Mouse (Mus musculus) midbrain, postnatal 0 days (tissue): ENCODE data around the gene Txndc11. TPM values are rescaled to one million over a fixed set of nuclear protein-coding genes. Genes with fewer than 3 reads are reported as not detected.
A peak's percentile ranks its signal among the peaks of the same experiment; 100 is the strongest.

ENCODE experiments used
- ATAC-seq: fragments of 200-750 bp; cut with Nextera tagmentation; 2 replicates; pipeline ENCODE4 v1.8.0; 2017; ENCODE audit warnings: moderate number of reproducible peaks, mild to moderate bottlenecking, moderate TSS enrichment, moderate library complexity; ENCODE audit not compliant: low FRiP score
- DNase-seq: peaks from one replicate; pipeline ENCODE4 v3.0.0-alpha.2; 2015; ENCODE audit warnings: low spot score
- H3K27ac ChIP-seq: fragments of 300-500 bp; sonication (generic); 2 replicates; pipeline ENCODE4 v1.5.1; 2014; ENCODE audit warnings: low read depth, mild to moderate bottlenecking, low read length, mixed read lengths
- H3K27me3 ChIP-seq: fragments of 300-500 bp; sonication (generic); 2 replicates; pipeline ENCODE4 v1.6.1; 2014; ENCODE audit warnings: low read length, control low read depth, mixed read lengths; ENCODE audit not compliant: insufficient read depth
- H3K36me3 ChIP-seq: fragments of 300-500 bp; sonication (generic); 2 replicates; pipeline ENCODE4 v1.6.1; 2014; ENCODE audit warnings: low read length, control low read depth, mixed read lengths; ENCODE audit not compliant: insufficient read depth
- H3K4me1 ChIP-seq: fragments of 300-500 bp; sonication (generic); 2 replicates; pipeline ENCODE4 v1.6.1; 2014; ENCODE audit warnings: mild to moderate bottlenecking, control low read depth, antibody characterized with exemption, low read length, mixed read lengths; ENCODE audit not compliant: insufficient read depth
- H3K4me2 ChIP-seq: fragments of 300-500 bp; sonication (generic); 2 replicates; pipeline ENCODE4 v1.6.1; 2014; ENCODE audit warnings: low read depth, mild to moderate bottlenecking, low read length, mixed read lengths; ENCODE audit not compliant: poor library complexity, severe bottlenecking
- H3K4me3 ChIP-seq: fragments of 300-500 bp; sonication (generic); 2 replicates; pipeline ENCODE4 v1.5.1; 2014; ENCODE audit warnings: low read depth, mild to moderate bottlenecking, low read length, moderate library complexity
- H3K9ac ChIP-seq: fragments of 300-500 bp; sonication (generic); replicated peaks from 2 replicates; pipeline ENCODE4 v1.6.1; 2014; ENCODE audit warnings: mild to moderate bottlenecking, low read length, moderate library complexity, mixed read lengths; ENCODE audit not compliant: poor library complexity, severe bottlenecking
- H3K9me3 ChIP-seq: fragments of 300-500 bp; sonication (generic); 2 replicates; pipeline ENCODE4 v1.6.1; 2016; ENCODE audit warnings: low read length, control low read depth
- CTCF ChIP-seq: IDR thresholded peaks from 2 replicates; pipeline ENCODE4 v1.5.1; 2016; ENCODE audit warnings: antibody characterized with exemption, mild to moderate bottlenecking
- WGBS: fragments of 180-500 bp; shearing (Covaris S2); extraction: QIAGEN DNeasy Blood & Tissue Kit; methylation state at CpG from one replicate; pipeline ENCODE4 v1.1.7; 2014; 5-methylcytosine and 5-hydroxymethylcytosine counted together
- polyA plus RNA-seq: library from polyadenylated mRNA; unstranded; fragments of >200 nt; fragmentation: Nextera tagmentation; extraction: Ambion mirVana; gene quantifications from 2 replicates; pipeline ENCODE4 v1.2.1, GENCODE M21; 2015
- total RNA-seq: library from RNA; depleted of rRNA; stranded (reverse); fragments of >200 nt; gene quantifications from 2 replicates; pipeline ENCODE4 v1.2.3, GENCODE M21; 2014

Txndc11 gene
- total and polyA plus RNA-seq, 2 experiments from 2014 or later: 30.5 to 48.4 TPM

- no peaks in the 10 kb centered on the region for H3K27me3 ChIP-seq
- no peaks in the 10 kb centered on the region for H3K4me1 ChIP-seq
- H3K9ac ChIP-seq: no peak overlapping the region
- ATAC-seq (no peak), DNase-seq (no peak)
- no peak overlapping the region for H3K27ac ChIP-seq
- WGBS: 92% methylated on average over 2 of the region's 2 CpGs
- H3K4me3 ChIP-seq: no peak overlapping the region
- H3K36me3 ChIP-seq: peaks cover 24% of the 10 kb centered on the region
- no peaks in the 10 kb centered on the region for H3K9me3 ChIP-seq
- no peak overlapping the region for H3K4me2 ChIP-seq
- no peak for TF ChIP-seq CTCF
Observed at GRCm38 (mm10) chr16:11125371-11125770, 9.1 kb downstream of the Txndc11 start.

GRCm38 (mm10) chr16:11124110-11124509 lies 10.3 kb downstream of the Txndc11 start:
- Histone ChIP-seq H3K4me3 (no peak overlapping the region), H3K9ac (no peak overlapping the region), H3K9me3 (no peaks in the 10 kb centered on the region), H3K27me3 (no peaks in the 10 kb centered on the region), H3K4me2 (no peak overlapping the region), H3K27ac (no peak overlapping the region), H3K4me1 (no peaks in the 10 kb centered on the region), H3K36me3 (peaks cover 30% of the 10 kb centered on the region)
- DNase-seq (no peak), ATAC-seq (no peak)
- 97% methylated on average over 1 of the region's 1 CpGs for WGBS
- no peak for TF ChIP-seq CTCF

GRCm38 (mm10) chr16:11122625-11123024 lies 11.8 kb downstream of the Txndc11 start:
- TF ChIP-seq CTCF: no peak
- Histone ChIP-seq H3K9me3 (no peaks in the 10 kb centered on the region), H3K4me1 (no peaks in the 10 kb centered on the region), H3K4me3 (no peak overlapping the region), H3K36me3 (peaks cover 25% of the 10 kb centered on the region), H3K27ac (no peak overlapping the region), H3K27me3 (no peaks in the 10 kb centered on the region), H3K9ac (no peak overlapping the region), H3K4me2 (no peak overlapping the region)
- 89% methylated on average over 2 of the region's 2 CpGs for WGBS
- DNase-seq (no peak), ATAC-seq (no peak)

DNA sequence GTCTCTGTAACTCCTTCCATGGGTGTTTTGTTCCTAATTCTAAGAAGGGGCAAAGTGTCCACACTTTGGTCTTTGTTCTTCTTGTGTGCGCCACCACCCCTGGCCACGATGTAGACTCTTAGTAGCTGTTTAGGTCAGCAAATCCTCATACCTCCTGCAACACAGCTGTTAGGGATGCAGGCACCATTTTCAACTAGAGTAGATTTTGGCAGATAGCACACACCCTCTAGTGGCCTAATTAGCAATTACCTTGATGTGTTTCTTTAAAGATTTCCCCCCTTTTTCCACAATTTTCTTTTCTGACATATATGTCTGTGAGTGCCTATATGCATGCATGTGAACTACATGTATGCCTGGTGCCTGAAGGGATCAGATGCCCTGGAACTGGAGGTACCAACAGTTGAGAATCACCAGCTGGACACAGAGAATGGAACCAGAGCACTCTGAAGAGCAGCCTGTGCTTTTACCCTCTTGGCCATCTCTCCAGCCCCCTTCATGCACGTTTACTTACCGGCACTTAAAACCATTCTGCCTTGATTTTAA lies 25.2 kb downstream of the Txndc11 start:
- no peaks in the 10 kb centered on the region for H3K4me1 ChIP-seq
- TF ChIP-seq CTCF: peak; percentile 79
- no peak for ATAC-seq

DNA sequence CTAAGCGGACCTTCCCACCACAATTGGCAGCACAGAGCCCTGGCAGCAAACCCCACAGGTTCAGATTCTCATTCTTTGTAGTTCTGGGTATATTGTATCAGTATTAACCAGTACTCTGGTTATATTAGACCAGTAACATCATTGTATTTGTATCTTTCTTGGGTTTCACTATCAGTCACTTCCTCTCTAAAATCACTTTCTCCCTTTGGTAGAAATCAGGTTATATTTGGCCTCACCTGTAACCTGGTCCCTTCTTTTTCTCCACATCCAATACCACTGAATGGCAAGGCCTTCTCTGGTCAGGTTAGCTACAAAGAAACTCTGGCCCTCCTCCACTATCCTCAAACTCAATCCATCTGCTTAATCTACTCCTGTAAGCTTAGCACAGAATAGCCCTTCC lies 29.5 kb downstream of the Txndc11 start:
- peaks cover 9% of the 10 kb centered on the region; the same call in 1 of the 2 replicates for H3K36me3 ChIP-seq

More for the DNA sequence above, 25.2 kb downstream of the Txndc11 start:
- no peak overlapping the region for H3K27ac ChIP-seq
- H3K4me3 ChIP-seq: no peak overlapping the region
- H3K36me3 ChIP-seq: no peaks in the 10 kb centered on the region
- 68% methylated on average over 4 of the region's 4 CpGs for WGBS
- peak; percentile 62 for DNase-seq
- H3K4me2 ChIP-seq: no peak overlapping the region
- no peaks in the 10 kb centered on the region for H3K9me3 ChIP-seq
- no peak overlapping the region for H3K9ac ChIP-seq
- H3K27me3 ChIP-seq: no peaks in the 10 kb centered on the region

DNA sequence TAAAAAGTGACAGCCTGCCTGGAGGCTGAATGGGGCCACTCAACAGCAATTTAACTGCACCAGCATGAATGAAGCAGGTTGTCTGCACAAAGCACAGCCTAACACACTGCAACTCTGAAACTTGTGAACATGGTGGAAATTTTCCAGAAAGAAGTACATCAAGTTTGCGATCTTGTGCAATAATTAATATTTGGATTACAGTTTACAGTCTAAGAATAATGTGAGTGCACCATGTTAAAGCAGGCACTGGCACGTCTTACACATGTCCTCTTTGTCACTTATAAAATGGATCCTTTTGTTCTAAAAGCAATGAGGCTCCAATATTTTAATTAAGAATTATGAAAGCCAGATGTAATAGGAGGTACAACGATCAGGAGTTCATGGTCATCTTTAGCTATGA lies 37.1 kb downstream of the Txndc11 start:
- peaks cover 11% of the 10 kb centered on the region for H3K36me3 ChIP-seq
- no peak overlapping the region for H3K4me3 ChIP-seq
- no peak overlapping the region for H3K9ac ChIP-seq
- H3K4me2 ChIP-seq: no peak overlapping the region
- ATAC-seq (no peak), DNase-seq (no peak)
- H3K27ac ChIP-seq: no peak overlapping the region
- 87% methylated on average over 3 of the region's 3 CpGs for WGBS
- H3K27me3 ChIP-seq: no peaks in the 10 kb centered on the region
- H3K9me3 ChIP-seq: no peaks in the 10 kb centered on the region
- H3K4me1 ChIP-seq: no peaks in the 10 kb centered on the region
- TF ChIP-seq CTCF: no peak

More for the DNA sequence above, 29.5 kb downstream of the Txndc11 start:
- ATAC-seq (no peak), DNase-seq (no peak)
- no peak overlapping the region for H3K27ac ChIP-seq
- H3K4me3 ChIP-seq: no peak overlapping the region
- 95% methylated on average over 1 of the region's 1 CpGs for WGBS
- no peak for TF ChIP-seq CTCF
- no peaks in the 10 kb centered on the region for H3K27me3 ChIP-seq
- H3K4me2 ChIP-seq: no peak overlapping the region
- H3K4me1 ChIP-seq: no peaks in the 10 kb centered on the region
- H3K9ac ChIP-seq: no peak overlapping the region
- no peaks in the 10 kb centered on the region for H3K9me3 ChIP-seq
